8 mouse cellular contexts compared by ENCODE assay signal in the genomic region with DNA sequence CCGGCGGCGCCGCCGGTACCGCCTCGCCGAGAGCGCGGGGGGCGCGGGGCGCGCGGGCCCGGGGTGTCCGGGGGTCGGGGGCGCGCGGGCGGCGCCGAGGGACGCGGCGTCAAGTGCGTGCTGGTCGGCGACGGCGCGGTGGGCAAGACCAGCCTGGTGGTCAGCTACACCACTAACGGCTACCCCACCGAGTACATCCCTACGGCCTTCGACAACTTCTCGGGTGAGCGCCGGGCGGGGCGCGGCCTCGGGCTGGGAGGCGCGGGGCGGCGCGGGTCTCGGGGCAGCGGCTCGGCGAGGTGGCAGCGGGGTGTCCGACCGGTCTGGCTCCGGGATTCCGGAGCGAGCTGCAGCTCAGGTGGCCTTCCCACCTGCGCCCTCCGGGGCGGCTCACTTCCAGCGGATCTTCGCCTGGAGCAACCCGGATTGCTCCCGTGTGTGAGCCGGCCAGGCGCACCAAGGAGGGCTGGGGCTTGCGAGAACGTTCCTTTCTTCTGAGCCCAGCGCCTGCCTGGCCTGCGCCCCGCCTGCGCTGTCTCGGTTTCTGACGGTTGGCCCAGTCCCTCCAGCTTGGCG. TPM values are rescaled to one million over a fixed set of nuclear protein-coding genes. Genes with fewer than 3 reads are reported as not detected.
DNase-seq lines count a peak whose midpoint lies in the region; ATAC-seq and TF ChIP-seq lines count a peak whose summit lies in the region.

No protein-coding gene starts in this region.

- intact Hi-C loops in left cerebral cortex, postnatal 4 days (cut with DNase I) = loop anchor here (5.0 to 10.0 kb wide), 3 partner anchors 71 to 128 kb away; no protein-coding TSS in a partner anchor

- no peak for TF ChIP-seq CTCF in cerebellum, adult 2 months (IDR thresholded peaks at IDR 0.05; ENCODE audit: borderline replicate concordance, insufficient read depth, low read depth, low read length)

- peak; percentile 77 to 91 for DNase-seq in adrenal gland, adult (ENCODE audit: inconsistent age in 2 of 2, low spot score in 1 of 2)
- DNase-seq in adrenal gland, adult 8-10 months = no peak
- peak; percentile 72 to 82 for DNase-seq in cerebellum, adult 2 months
- DNase-seq in left cerebral cortex, postnatal 4 days = peak; percentile 62
- peak; percentile 74 for DNase-seq in midbrain, embryonic 10.5 days (ENCODE audit: low spot score)

- no peak for TF ChIP-seq POLR2A in cerebellum, adult 2 months (IDR thresholded peaks at IDR 0.05; ENCODE audit: borderline replicate concordance, insufficient read depth, low read length)

- H3K9ac ChIP-seq in hindbrain, embryonic 12.5 days = peak overlapping the region; percentile 92
- H3K9ac ChIP-seq in stomach, embryonic 16.5 days (ENCODE audit: low read length) = peak overlapping the region; percentile 91

- no peaks in the 10 kb centered on the region for H3K27me3 ChIP-seq in cerebellum, adult 2 months (ENCODE audit: control insufficient read depth, insufficient read depth, low read length)
- H3K27me3 ChIP-seq in hindbrain, embryonic 12.5 days = no peaks in the 10 kb centered on the region
- H3K27me3 ChIP-seq in midbrain, embryonic 10.5 days (ENCODE audit: low read depth, poor library complexity, severe bottlenecking) = peaks cover 15% of the 10 kb centered on the region; the same call in 1 of the 2 replicates
- H3K27me3 ChIP-seq in stomach, embryonic 16.5 days (ENCODE audit: control insufficient read depth, insufficient read depth, low read length) = no peaks in the 10 kb centered on the region

- ATAC-seq in frontal cortex, adult (ENCODE audit: low TSS enrichment) = peak; percentile 54
- peak; percentile 69 for ATAC-seq in hindbrain, embryonic 12.5 days (ENCODE audit: low FRiP score)
- peak; percentile 66; the same call in 1 of the 2 replicates for ATAC-seq in stomach, embryonic 16.5 days (ENCODE audit: insufficient read depth, low FRiP score)

- 1% methylated on average over 77 of the region's 77 CpGs for WGBS in cerebellum, adult 2 months
- WGBS in hindbrain, embryonic 12.5 days = under 1% methylated on average over 48 of the region's 77 CpGs
- WGBS in midbrain, embryonic 10.5 days = under 1% methylated on average over 77 of the region's 77 CpGs
- WGBS in stomach, embryonic 16.5 days = under 1% methylated on average over 73 of the region's 77 CpGs

- H3K9me3 ChIP-seq in hindbrain, embryonic 12.5 days (replicated peaks) = 0 out of 2 replicates have a peak, but pooled peaks cover 3% of the 10 kb centered on the region
- no peaks in the 10 kb centered on the region for H3K9me3 ChIP-seq in midbrain, embryonic 10.5 days (replicated peaks)
- no peaks in the 10 kb centered on the region for H3K9me3 ChIP-seq in stomach, embryonic 16.5 days (replicated peaks; ENCODE audit: control insufficient read depth, low read length)

- peak overlapping the region; percentile 66 for H3K4me2 ChIP-seq in hindbrain, embryonic 12.5 days (replicated peaks)
- peak overlapping the region; percentile 55 for H3K4me2 ChIP-seq in stomach, embryonic 16.5 days (ENCODE audit: low read depth, low read length)

- H3K27ac ChIP-seq in cerebellum, adult 2 months (ENCODE audit: insufficient read depth, low read length) = peak overlapping the region; percentile 9; the same call in 1 of the 2 replicates
- H3K27ac ChIP-seq in hindbrain, embryonic 12.5 days = peak overlapping the region; percentile 92
- H3K27ac ChIP-seq in midbrain, embryonic 10.5 days (replicated peaks) = peak overlapping the region; percentile 96
- peak overlapping the region; percentile 87 for H3K27ac ChIP-seq in stomach, embryonic 16.5 days (ENCODE audit: low read length)

- H3K4me1 ChIP-seq in cerebellum, adult 2 months (ENCODE audit: control insufficient read depth, insufficient read depth, low read length) = no peaks in the 10 kb centered on the region
- H3K4me1 ChIP-seq in hindbrain, embryonic 12.5 days = peaks cover 14% of the 10 kb centered on the region
- peaks cover 30% of the 10 kb centered on the region for H3K4me1 ChIP-seq in midbrain, embryonic 10.5 days
- peaks cover 16% of the 10 kb centered on the region for H3K4me1 ChIP-seq in stomach, embryonic 16.5 days (ENCODE audit: control insufficient read depth, insufficient read depth, low read length)

- H3K4me3 ChIP-seq in cerebellum, adult 2 months (replicated peaks; ENCODE audit: insufficient read depth, low read depth, low read length) = peak overlapping the region; percentile 73
- peak overlapping the region; percentile 77 for H3K4me3 ChIP-seq in hindbrain, embryonic 12.5 days
- peak overlapping the region; percentile 80 for H3K4me3 ChIP-seq in midbrain, embryonic 10.5 days
- peak overlapping the region; percentile 77 for H3K4me3 ChIP-seq in stomach, embryonic 16.5 days (replicated peaks; ENCODE audit: low read length)

- peaks cover 28% of the 10 kb centered on the region for H3K36me3 ChIP-seq in hindbrain, embryonic 12.5 days
- peaks cover 33% of the 10 kb centered on the region for H3K36me3 ChIP-seq in midbrain, embryonic 10.5 days
- no peaks in the 10 kb centered on the region for H3K36me3 ChIP-seq in stomach, embryonic 16.5 days (ENCODE audit: control insufficient read depth, insufficient read depth, low read length)

RNA-seq across cellular contexts. Expression of gene Rhou, which starts 0.4 kb away (rescaled TPM):
- 10 to 100 TPM; 32.7 to 40.0 (median 35.4) TPM for total RNA-seq in adrenal gland, adult 8-10 months (2022)
- 33.4 and 34.9 TPM in 2 replicates for polyA plus RNA-seq in cerebellum, adult 2 months (2012; rRNA removed)
- polyA plus RNA-seq in hindbrain, embryonic 12.5 days (2016; fragmentation: Nextera tagmentation; extraction: Ambion mirVana) = 11.2 and 11.6 TPM in 2 replicates
- 10 to 100 TPM; 78.0 to 89.0 TPM for total RNA-seq in left cerebral cortex, postnatal 4 days (2021)
- 5.4 and 6.0 TPM in 2 replicates for polyA plus RNA-seq in midbrain, embryonic 10.5 days (2016; fragmentation: Nextera tagmentation; extraction: Ambion mirVana)
- 7.8 and 8.7 TPM in 2 replicates for polyA plus RNA-seq in stomach, embryonic 16.5 days (2015; fragmentation: Nextera tagmentation; extraction: Ambion mirVana)

Comparison
In these comparisons a context has a peak if more than half of its experiments do, and no peak if none do; other contexts are left out.
1. H3K27ac ChIP-seq: peak in every context shown above with its lines; median percentile 96 in midbrain, embryonic 10.5 days; 92 in hindbrain, embryonic 12.5 days; 87 in stomach, embryonic 16.5 days; 9 in cerebellum, adult 2 months.